Mouse (Mus musculus) pancreas, adult 10 weeks (tissue): ENCODE data around the gene 9330161L09Rik. TPM values are rescaled to one million over a fixed set of nuclear protein-coding genes. Genes with fewer than 3 reads are reported as not detected.

Source experiments
- polyA plus RNA-seq: library from polyadenylated mRNA; stranded (reverse); fragments of 350-450 nt; fragmentation: Illumina TruSeq; extraction: RNeasy Lipid Tissue Mini Kit (QIAGEN cat#74804); gene quantifications from one replicate; pipeline ENCODE4 v1.2.3, GENCODE M21; 2015; ENCODE audit warnings: low read depth, low replicate concordance; ENCODE audit not compliant: insufficient read depth

The 9330161L09Rik gene
- polyA plus RNA-seq = not detected

DNA sequence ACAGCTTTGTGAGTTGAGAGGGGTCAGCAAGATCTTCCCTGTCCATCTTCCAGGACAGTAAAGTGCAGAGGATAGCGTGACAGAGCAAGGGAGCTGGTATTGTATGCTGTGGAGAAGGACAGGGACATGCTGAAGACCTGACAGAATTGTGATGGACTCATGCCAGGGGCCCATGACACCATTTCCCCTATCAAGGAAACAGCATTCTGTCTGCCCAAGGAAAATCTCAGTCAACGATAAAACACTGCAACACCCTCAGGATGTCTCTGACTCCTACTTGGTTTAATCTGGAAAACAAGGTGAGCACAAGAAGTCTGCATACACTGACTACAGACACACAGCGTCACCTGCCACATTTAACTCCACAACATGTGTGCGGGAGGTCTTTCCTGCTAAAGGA is at the start of gene 9330161L09Rik:
9330161L09Rik (minus strand) TSS at position 101 of the 400 bp plus-strand sequence.

DNA sequence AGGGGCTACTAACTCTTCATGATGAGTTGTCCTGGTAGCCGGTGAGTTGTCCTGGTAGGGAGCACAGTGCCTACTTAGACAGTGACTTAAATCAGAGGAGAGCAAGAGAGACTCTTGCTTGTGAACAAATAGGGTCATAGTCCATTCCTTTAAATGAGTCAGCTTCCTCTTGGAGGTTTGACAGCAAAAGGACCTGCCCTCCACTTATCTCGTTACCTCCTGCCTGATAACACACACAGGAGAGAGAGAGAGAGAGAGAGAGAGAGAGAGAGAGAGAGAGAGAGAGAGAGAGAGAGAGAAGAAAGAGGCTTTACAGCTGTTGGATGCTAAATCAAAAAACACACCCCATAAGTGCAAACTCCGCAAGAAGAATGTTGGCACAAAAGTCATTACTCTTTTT is 49.5 kb upstream of the 9330161L09Rik start, which contains the start of gene Ifi27l2b:
Ifi27l2b (minus strand) TSS at position 84 of the 400 bp plus-strand sequence.

DNA sequence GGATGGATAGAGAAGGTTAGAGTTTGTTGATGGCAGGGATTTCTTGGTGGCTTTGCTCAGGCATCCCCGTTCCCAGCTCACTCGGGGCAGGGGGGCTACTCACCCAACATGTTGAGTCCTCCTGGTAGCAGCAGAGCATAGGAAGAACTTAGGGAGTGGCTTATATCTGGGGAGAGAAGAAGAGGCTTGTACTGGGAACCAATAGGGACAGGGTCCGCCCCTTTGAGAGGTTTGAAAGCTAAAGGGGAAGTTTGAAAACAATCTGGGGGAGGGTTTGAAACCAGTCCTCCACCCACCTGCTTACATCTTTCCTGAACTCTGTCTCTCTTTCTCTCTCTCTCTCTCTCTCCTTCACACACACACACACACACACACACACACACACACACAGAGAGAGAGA is 35.9 kb upstream of the 9330161L09Rik start, which contains the start of gene Ifi27l2a:
Ifi27l2a (minus strand) TSS at position 157 of the 400 bp plus-strand sequence.

DNA sequence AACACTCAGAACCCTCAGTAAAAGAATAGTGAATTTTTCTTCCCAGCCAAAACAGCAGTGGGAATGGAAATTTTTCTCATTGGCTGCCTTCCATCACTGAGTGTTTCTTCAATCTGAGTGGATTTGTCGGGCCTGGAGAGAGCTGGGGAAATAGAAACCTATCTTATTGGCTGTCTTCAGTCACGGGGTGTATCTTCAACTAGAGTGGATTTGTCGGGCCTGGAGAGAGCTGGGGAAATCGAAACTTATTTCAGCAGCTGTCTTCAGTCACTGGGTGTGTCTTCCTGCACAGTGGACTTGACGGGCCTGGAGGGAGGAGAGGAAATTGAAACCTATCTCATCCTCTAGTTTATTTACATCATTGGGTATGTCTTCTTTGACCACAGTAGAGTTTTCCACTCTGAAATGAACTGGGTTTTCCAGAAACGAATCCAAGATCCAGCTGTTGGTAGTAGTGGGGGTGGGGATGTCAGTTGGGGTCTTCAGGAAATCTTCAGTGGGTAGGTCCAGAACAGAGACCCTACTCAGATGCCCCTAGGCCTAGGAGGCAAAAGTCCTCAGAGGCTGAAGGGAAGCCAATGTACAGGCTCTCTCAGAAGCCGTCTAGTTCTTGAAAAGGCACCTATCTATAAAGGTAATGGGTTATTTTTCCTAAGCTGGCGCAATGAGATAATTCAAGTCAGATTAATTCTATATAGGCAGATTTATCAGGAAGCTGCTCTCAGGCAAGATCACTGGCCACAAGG is 26.5 kb upstream of the 9330161L09Rik start, which contains the start of gene Ifi27:
Ifi27 (plus strand) TSS at position 226 of the 746 bp plus-strand sequence.

DNA sequence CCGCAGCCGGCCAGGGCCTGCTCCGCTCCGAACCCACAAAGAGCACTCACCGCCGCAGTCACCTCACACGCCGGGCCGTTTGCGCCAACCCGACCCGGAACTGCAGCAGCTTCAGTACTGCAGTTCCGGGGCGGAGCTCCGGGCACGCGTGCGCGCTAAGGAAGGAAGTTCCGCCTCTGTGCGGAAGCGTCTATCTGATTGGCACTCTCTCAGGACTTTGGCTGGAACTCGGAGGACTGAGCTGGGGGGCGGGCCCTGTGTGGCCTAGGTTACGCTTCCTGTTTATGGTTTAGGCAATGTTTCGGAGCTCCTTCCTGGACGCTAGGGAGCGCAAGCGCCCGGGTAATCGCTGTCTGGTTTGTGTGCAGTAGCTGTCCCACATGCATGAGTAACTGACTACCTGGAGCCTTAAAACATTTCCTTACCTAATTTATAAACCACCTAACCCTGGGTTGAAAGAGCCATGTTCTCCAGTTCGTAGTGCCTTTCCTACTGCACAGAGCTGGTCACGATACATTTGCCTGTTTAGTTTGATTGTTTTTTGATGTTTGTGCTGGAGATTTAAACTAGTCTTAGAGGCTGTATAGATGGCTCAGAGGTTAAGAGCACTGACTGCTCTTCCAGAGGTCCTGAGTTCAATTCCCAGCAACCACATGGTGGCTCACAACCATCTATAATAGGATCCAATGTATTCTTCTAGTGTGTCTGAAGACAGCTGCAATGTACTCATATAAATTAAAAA is 18.3 kb upstream of the 9330161L09Rik start, which contains the start of gene Ddx24:
Ddx24 (minus strand) TSS at position 102 of the 742 bp plus-strand sequence.

DNA sequence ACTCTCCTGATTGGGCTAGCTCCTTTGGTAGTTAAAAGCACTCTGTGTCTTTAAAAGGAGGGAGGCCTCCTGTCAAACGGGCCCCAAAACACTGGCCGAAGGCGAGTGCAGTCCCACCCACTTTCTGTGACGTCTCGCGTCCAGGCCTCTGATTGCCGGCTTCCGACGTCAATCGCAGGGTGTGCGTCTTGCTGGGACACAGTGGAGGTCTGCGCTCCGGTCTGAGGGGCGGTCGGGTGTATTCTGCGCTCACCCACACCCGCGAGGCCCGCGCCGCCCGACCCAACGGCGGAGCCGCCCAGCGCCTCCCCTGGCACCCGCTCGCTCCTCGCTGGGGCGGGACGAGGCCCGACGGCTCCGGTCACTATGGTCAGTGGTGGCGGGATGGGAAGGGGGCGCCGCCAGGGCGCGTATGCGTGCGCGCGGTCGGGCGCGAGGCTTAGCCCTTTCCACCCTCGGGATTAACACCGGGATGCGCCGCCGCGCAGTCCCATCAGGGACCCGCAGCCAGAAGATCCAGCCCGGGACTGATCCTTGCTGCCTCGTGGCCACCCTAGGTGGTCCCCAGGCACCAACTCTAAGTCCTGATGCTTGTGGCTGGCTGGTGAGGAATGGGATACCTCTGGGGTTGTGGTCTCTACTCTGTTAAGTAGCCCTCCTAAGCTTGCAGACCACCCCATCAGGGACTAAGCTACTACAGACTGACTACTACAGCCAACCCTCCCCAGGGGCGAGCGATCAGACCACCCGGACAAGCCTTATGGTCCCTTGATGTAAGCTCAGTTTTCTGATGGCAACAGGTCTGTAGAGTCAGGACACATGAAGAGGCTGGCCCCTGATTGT is 18.9 kb downstream of the 9330161L09Rik start, which contains the start of gene Otub2:
Otub2 (plus strand) TSS at position 178 of the 843 bp plus-strand sequence.

Other genes with a start within 250 kb of the 9330161L09Rik start
- gene Prima1, start 165.7 kb downstream of the 9330161L09Rik start, polyA plus RNA-seq = not detected
- gene Fam181a, start 96.8 kb downstream of the 9330161L09Rik start, polyA plus RNA-seq = not detected
- gene Asb2, start 51.8 kb downstream of the 9330161L09Rik start, polyA plus RNA-seq = 0.70 TPM
- gene Otub2, start 19.1 kb downstream of the 9330161L09Rik start, polyA plus RNA-seq = 1.3 TPM
- 10.5 TPM for gene Ddx24, start 18.0 kb upstream of the 9330161L09Rik start, polyA plus RNA-seq
- gene Ifi27, start 26.4 kb upstream of the 9330161L09Rik start, polyA plus RNA-seq = 155 TPM
- 99.7 TPM for gene Ifi27l2a, start 35.9 kb upstream of the 9330161L09Rik start, polyA plus RNA-seq
- 0.79 TPM for gene Ifi27l2b, start 49.4 kb upstream of the 9330161L09Rik start, polyA plus RNA-seq
- gene Ppp4r4, start 124.5 kb upstream of the 9330161L09Rik start, polyA plus RNA-seq = 4.9 TPM
- gene Serpina10, start 223.6 kb upstream of the 9330161L09Rik start, polyA plus RNA-seq = 2.8 TPM
- not detected for gene Serpina6, start 249.4 kb upstream of the 9330161L09Rik start, polyA plus RNA-seq